Mouse (Mus musculus) liver, embryonic 14.5 days (tissue): ENCODE data around the gene Olfr172.

Experiments used
- CTCF ChIP-seq: IDR thresholded peaks from 2 replicates; pipeline ENCODE4 v1.5.1; 2016; ENCODE audit warnings: antibody characterized with exemption, low read depth, control low read depth
- EP300 ChIP-seq: IDR thresholded peaks from 2 replicates; pipeline ENCODE4 v1.6.1; 2016; ENCODE audit warnings: antibody characterized with exemption, low read depth

- TF ChIP-seq CTCF (no peak), EP300 (no peak)
Measured at GRCm38 (mm10) chr16:58800168-58800567, 37.2 kb upstream of the Olfr172 start, which contains the start of gene Olfr173.
